Mouse (Mus musculus) hindbrain, embryonic 14.5 days (tissue): ENCODE data around the gene Myl4. TPM values are rescaled to one million over a fixed set of nuclear protein-coding genes. Genes with fewer than 3 reads are reported as not detected.

Experiments used
- ATAC-seq: fragments of 200-750 bp; cut with Nextera tagmentation; 2 replicates; pipeline ENCODE4 v1.8.0; 2017; ENCODE audit warnings: moderate number of reproducible peaks, mild to moderate bottlenecking, moderate TSS enrichment, moderate library complexity; ENCODE audit not compliant: low FRiP score
- DNase-seq: peaks from one replicate; pipeline ENCODE4 v3.0.0-alpha.2; 2015; ENCODE audit warnings: low spot score
- H3K27ac ChIP-seq: fragments of 300-500 bp; sonication (generic); 2 replicates; pipeline ENCODE4 v1.5.1; 2014; ENCODE audit warnings: mild to moderate bottlenecking, moderate library complexity
- H3K27me3 ChIP-seq: fragments of 300-500 bp; sonication (generic); 2 replicates; pipeline ENCODE4 v1.6.1; 2014; ENCODE audit warnings: mild to moderate bottlenecking, low read length, mixed read lengths; ENCODE audit not compliant: control insufficient read depth, insufficient read depth
- H3K36me3 ChIP-seq: fragments of 300-500 bp; sonication (generic); replicated peaks from 2 replicates; pipeline ENCODE4 v1.6.1; 2014; ENCODE audit not compliant: control insufficient read depth, insufficient read depth
- H3K4me1 ChIP-seq: fragments of 300-500 bp; sonication (generic); replicated peaks from 2 replicates; pipeline ENCODE4 v1.6.1; 2014; ENCODE audit warnings: antibody characterized with exemption, low read length, mixed read lengths; ENCODE audit not compliant: control insufficient read depth, insufficient read depth
- H3K4me2 ChIP-seq: fragments of 300-500 bp; sonication (generic); replicated peaks from 2 replicates; pipeline ENCODE4 v1.6.1; 2014; ENCODE audit warnings: mild to moderate bottlenecking, moderate library complexity
- H3K4me3 ChIP-seq: fragments of 300-500 bp; sonication (generic); replicated peaks from 2 replicates; pipeline ENCODE4 v1.5.1; 2014; ENCODE audit warnings: mild to moderate bottlenecking, low read length
- H3K9ac ChIP-seq: fragments of 300-500 bp; sonication (generic); 2 replicates; pipeline ENCODE4 v1.6.1; 2014
- H3K9me3 ChIP-seq: fragments of 300-500 bp; sonication (generic); 2 replicates; pipeline ENCODE4 v1.6.1; 2016; ENCODE audit warnings: low read length; ENCODE audit not compliant: control insufficient read depth
- WGBS: fragments of 180-500 bp; shearing (Covaris S2); extraction: QIAGEN DNeasy Blood & Tissue Kit; methylation state at CpG from one replicate; pipeline ENCODE4 v1.1.7; 2014; 5-methylcytosine and 5-hydroxymethylcytosine counted together
- polyA plus RNA-seq: library from polyadenylated mRNA; unstranded; fragments of >200 nt; fragmentation: Nextera tagmentation; extraction: Ambion mirVana; gene quantifications from 2 replicates; pipeline ENCODE4 v1.2.1, GENCODE M21; 2014

Gene Myl4
- polyA plus RNA-seq, 1 experiment from 2014 or later = 2.4 TPM

DNA sequence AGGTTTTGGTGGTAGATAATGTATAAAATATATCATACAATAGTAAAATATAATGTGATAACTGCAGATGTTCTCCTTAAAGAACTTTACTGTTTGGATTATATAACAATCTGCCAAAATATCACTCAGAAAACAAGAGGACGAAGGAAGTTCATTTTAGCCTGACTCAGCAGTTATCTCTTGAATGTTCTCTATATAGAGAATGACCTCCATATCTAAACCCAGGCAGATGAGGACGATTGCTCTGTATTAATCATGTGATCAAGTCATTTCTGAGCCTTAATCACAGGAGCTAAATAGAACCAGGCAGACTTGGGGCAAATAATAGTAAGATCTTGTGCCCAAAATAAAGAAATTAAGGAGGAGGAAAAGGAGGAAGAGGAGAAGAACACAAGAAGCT is 6.0 kb upstream of the Myl4 start:
- no peak for ATAC-seq

DNA sequence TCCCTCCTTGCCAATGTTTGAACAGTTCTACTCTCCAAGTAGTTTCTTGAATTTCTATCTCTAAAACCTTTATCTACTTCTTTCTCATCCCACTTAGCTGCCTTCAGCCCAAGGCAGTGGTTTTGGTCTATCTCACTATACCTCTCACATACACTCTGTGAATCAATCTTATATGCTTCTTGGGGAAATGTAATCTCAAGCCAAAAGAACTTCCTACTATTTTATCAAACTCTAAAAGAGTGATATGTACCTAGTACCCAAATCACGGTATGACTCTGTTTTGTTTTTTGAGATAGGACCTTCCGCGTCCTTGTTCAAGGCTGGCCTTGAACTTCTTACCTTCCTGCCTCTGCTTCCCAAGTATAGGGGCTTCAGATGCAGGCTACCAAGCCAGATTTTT is 3.0 kb upstream of the Myl4 start:
- Histone ChIP-seq H3K36me3 (no peaks in the 10 kb centered on the region; the same call in 1 of the 2 replicates), H3K27me3 (no peaks in the 10 kb centered on the region), H3K9ac (no peak overlapping the region), H3K4me3 (no peak overlapping the region), H3K27ac (no peak overlapping the region), H3K4me1 (peaks cover 14% of the 10 kb centered on the region), H3K9me3 (no peaks in the 10 kb centered on the region), H3K4me2 (no peak overlapping the region)
- DNase-seq (no peak), ATAC-seq (no peak)
- WGBS = 97% methylated on average over 3 of the region's 3 CpGs

More for the DNA sequence above, 6.0 kb upstream of the Myl4 start:
- no peak for DNase-seq
- Histone ChIP-seq H3K9me3 (no peaks in the 10 kb centered on the region), H3K4me3 (no peak overlapping the region), H3K4me1 (peaks cover 14% of the 10 kb centered on the region), H3K9ac (no peak overlapping the region), H3K36me3 (no peaks in the 10 kb centered on the region; the same call in 1 of the 2 replicates), H3K27me3 (no peaks in the 10 kb centered on the region), H3K27ac (no peak overlapping the region), H3K4me2 (no peak overlapping the region)
- WGBS = 83% methylated on average over 2 of the region's 2 CpGs

- no peaks in the 10 kb centered on the region for H3K36me3 ChIP-seq
- peak overlapping the region; percentile 97 for H3K9ac ChIP-seq
- H3K9me3 ChIP-seq = no peaks in the 10 kb centered on the region
- peaks cover 14% of the 10 kb centered on the region for H3K4me1 ChIP-seq
- peak overlapping the region; percentile 64 for H3K4me2 ChIP-seq
- peak overlapping the region; percentile 76 for H3K4me3 ChIP-seq
- WGBS = under 1% methylated on average over 53 of the region's 53 CpGs
- no peaks in the 10 kb centered on the region for H3K27me3 ChIP-seq
- ATAC-seq (peak; percentile 62), DNase-seq (peak; percentile 46)
- peak overlapping the region; percentile 84 for H3K27ac ChIP-seq
Measured at GRCm38 (mm10) chr11:104549438-104550405, 741 bp upstream of the Myl4 start.

DNA sequence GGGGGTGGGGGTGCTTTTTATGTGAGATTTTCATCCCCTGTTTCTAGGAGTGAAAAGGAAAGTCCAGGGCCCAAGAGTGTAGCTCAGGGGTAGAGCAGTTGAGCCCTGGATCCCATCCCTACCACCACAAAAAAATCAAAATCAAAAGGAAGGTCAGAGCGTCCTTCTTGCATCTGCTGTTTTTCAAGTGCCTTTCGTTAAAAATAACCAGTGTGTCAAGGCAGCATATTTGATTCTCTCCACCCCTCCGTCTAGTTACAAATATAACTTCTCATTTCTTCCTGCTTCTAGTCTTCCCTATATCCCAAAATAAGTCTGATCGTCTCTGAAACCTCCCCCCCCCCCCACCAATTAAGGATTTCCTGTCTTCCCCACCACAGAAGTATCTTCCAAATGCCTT is 7.6 kb downstream of the Myl4 start:
- Histone ChIP-seq H3K27me3 (no peaks in the 10 kb centered on the region), H3K9ac (no peak overlapping the region), H3K4me3 (no peak overlapping the region), H3K4me1 (no peaks in the 10 kb centered on the region), H3K27ac (no peak overlapping the region), H3K36me3 (no peaks in the 10 kb centered on the region), H3K9me3 (no peaks in the 10 kb centered on the region), H3K4me2 (no peak overlapping the region)
- DNase-seq = no peak
- 92% methylated on average over 4 of the region's 4 CpGs for WGBS
- no peak for ATAC-seq

DNA sequence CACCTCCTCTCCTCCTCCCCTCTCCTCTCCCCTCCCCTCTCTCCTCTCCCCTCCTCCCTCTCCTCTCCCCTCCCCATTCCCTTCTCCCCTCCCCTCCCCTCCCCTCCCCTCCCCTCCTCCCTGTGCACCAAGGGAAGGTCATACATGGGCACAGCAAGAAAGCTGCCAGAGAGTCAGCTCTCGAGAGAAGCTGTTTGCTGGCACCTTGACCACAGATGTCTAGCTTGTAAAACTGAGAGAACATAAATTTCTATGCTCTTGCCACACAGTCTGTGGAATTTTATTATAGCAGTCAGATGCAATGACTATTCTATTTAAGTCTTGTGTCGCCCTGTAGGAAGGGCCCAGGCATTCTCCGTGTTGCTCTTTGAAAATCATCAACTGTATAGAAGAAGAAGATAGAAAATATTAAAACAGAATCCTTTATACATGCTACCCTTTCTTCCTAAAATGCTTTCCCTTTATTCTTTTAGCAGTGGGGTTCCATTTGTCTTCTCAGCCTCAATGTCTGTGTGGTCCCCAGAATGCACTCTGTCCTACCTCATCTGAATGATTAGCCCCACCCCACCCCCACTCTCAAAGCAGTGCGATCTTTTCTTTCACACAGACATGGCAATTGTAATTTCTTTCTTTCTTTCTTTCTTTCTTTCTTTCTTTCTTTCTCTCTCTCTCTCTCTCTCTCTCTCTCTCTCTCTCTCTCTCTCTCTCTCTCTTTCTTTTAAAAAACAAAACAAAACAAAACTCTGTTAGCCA is 8.4 kb downstream of the Myl4 start:
- Histone ChIP-seq H3K27me3 (no peaks in the 10 kb centered on the region), H3K9me3 (no peaks in the 10 kb centered on the region), H3K4me3 (no peak overlapping the region), H3K36me3 (no peaks in the 10 kb centered on the region), H3K27ac (no peak overlapping the region), H3K9ac (no peak overlapping the region), H3K4me2 (no peak overlapping the region), H3K4me1 (no peaks in the 10 kb centered on the region)
- WGBS = 46% methylated on average over 4 of the region's 4 CpGs
- DNase-seq = no peak
- ATAC-seq = no peak

GRCm38 (mm10) chr11:104560971-104561370 is 10.5 kb downstream of the Myl4 start:
- Histone ChIP-seq H3K4me1 (no peaks in the 10 kb centered on the region), H3K27me3 (no peaks in the 10 kb centered on the region), H3K4me3 (no peak overlapping the region), H3K4me2 (no peak overlapping the region), H3K27ac (no peak overlapping the region), H3K9me3 (no peaks in the 10 kb centered on the region), H3K36me3 (no peaks in the 10 kb centered on the region), H3K9ac (no peak overlapping the region)
- DNase-seq (no peak), ATAC-seq (no peak)
- 67% methylated on average over 2 of the region's 2 CpGs for WGBS

- Histone ChIP-seq H3K36me3 (no peaks in the 10 kb centered on the region), H3K4me1 (no peaks in the 10 kb centered on the region), H3K9ac (no peak overlapping the region), H3K27me3 (no peaks in the 10 kb centered on the region), H3K27ac (no peak overlapping the region), H3K9me3 (no peaks in the 10 kb centered on the region), H3K4me2 (no peak overlapping the region), H3K4me3 (no peak overlapping the region)
- ATAC-seq (no peak), DNase-seq (no peak)
- 92% methylated on average over 1 of the region's 1 CpGs for WGBS
Measured at GRCm38 (mm10) chr11:104563496-104563895, 13.0 kb downstream of the Myl4 start.

GRCm38 (mm10) chr11:104565172-104565571 is 14.7 kb downstream of the Myl4 start:
- no peaks in the 10 kb centered on the region for H3K9me3 ChIP-seq
- no peak overlapping the region for H3K9ac ChIP-seq
- no peak overlapping the region for H3K4me3 ChIP-seq
- no peaks in the 10 kb centered on the region for H3K27me3 ChIP-seq
- WGBS = 90% methylated on average over 9 of the region's 9 CpGs
- no peak overlapping the region for H3K27ac ChIP-seq
- ATAC-seq (no peak), DNase-seq (no peak)
- H3K36me3 ChIP-seq = no peaks in the 10 kb centered on the region
- no peak overlapping the region for H3K4me2 ChIP-seq
- H3K4me1 ChIP-seq = no peaks in the 10 kb centered on the region

DNA sequence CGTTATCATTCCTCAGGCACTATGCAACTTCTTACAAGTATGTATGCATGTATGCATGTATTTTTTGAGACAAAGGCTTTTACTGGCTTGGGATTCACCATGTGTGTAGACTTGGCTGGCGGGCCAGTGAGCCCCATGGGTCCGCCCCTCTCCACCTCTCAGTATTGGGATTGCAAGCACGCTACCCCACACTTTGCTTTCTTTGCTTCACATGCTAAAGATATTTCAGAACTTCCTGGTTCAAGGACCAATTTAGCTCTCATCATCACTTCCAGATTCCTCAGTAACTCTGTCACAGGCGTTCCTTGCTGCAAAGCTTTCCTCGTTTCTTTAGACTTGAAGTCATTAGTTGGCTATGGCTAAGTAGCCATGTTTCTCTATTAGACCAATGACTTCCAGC is 15.6 kb downstream of the Myl4 start:
- no peaks in the 10 kb centered on the region for H3K36me3 ChIP-seq
- H3K4me2 ChIP-seq = no peak overlapping the region
- H3K4me1 ChIP-seq = no peaks in the 10 kb centered on the region
- H3K27ac ChIP-seq = no peak overlapping the region
- H3K9ac ChIP-seq = no peak overlapping the region
- no peak overlapping the region for H3K4me3 ChIP-seq
- 89% methylated on average over 6 of the region's 6 CpGs for WGBS
- ATAC-seq = no peak
- H3K27me3 ChIP-seq = no peaks in the 10 kb centered on the region
- no peak for DNase-seq
- H3K9me3 ChIP-seq = no peaks in the 10 kb centered on the region
